Mouse (Mus musculus): ENCODE measurements around the gene Cfap97d1. TPM values are rescaled to one million over a fixed set of nuclear protein-coding genes. Genes with fewer than 3 reads are reported as not detected.

Cfap97d1 gene
- polyA plus RNA-seq, 1 experiment from 2014 or later = not detected

GRCm38 (mm10) chr11:101992411-101992810, 8.3 kb downstream of the Cfap97d1 start:
- no peak overlapping the region for H3K4me3 ChIP-seq (replicated peaks)
- no peaks in the 10 kb centered on the region for H3K36me3 ChIP-seq
- no peaks in the 10 kb centered on the region for H3K27me3 ChIP-seq (replicated peaks)
- WGBS = 86% methylated on average over 7 of the region's 7 CpGs
- no peaks in the 10 kb centered on the region for H3K9me3 ChIP-seq
- no peak overlapping the region for H3K9ac ChIP-seq
- no peak overlapping the region for H3K27ac ChIP-seq
- H3K4me2 ChIP-seq = no peak overlapping the region
- ATAC-seq (ENCODE audit: insufficient read depth, low FRiP score, low read depth) = no peak
- H3K4me1 ChIP-seq = peaks cover 4% of the 10 kb centered on the region; the same call in 1 of the 2 replicates

DNA sequence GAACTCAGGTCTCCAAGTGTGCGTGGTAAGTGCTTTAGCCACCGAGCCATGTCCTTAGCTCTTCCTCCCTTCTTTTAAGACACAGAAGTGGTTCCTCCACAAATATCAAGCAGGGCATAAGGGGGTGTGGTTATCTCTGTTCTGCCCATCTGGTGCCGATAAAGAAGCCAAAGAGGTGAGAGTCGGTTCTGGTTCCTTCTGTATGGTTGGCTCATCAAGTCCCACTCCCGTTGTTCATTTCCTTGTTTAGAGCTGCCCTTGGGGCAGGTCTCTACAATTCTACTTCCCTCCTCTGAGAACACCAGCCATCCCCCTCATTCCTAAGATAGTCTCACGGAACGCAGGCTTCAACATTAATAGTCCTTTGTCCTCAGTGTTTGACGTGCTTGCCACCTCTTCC, 10.0 kb downstream of the Cfap97d1 start:
- 68% methylated on average over 8 of the region's 8 CpGs for WGBS
- Histone ChIP-seq H3K4me2 (no peak overlapping the region), H3K9ac (no peak overlapping the region), H3K27ac (no peak overlapping the region), H3K27me3 (replicated peaks) (no peaks in the 10 kb centered on the region), H3K36me3 (no peaks in the 10 kb centered on the region), H3K4me1 (peaks cover 4% of the 10 kb centered on the region; the same call in 1 of the 2 replicates), H3K9me3 (no peaks in the 10 kb centered on the region), H3K4me3 (replicated peaks) (no peak overlapping the region)
- ATAC-seq (ENCODE audit: insufficient read depth, low FRiP score, low read depth) = no peak; the same call in 1 of the 2 replicates

- Histone ChIP-seq H3K4me1 (peaks cover 4% of the 10 kb centered on the region; the same call in 1 of the 2 replicates), H3K27ac (no peak overlapping the region), H3K4me3 (replicated peaks) (no peak overlapping the region), H3K27me3 (replicated peaks) (no peaks in the 10 kb centered on the region), H3K9me3 (no peaks in the 10 kb centered on the region), H3K36me3 (no peaks in the 10 kb centered on the region), H3K9ac (no peak overlapping the region), H3K4me2 (no peak overlapping the region)
- 82% methylated on average over 7 of the region's 7 CpGs for WGBS
- no peak for ATAC-seq (ENCODE audit: insufficient read depth, low FRiP score, low read depth)
These were observed 11.9 kb downstream of the Cfap97d1 start for GRCm38 (mm10) chr11:101995938-101996337.

DNA sequence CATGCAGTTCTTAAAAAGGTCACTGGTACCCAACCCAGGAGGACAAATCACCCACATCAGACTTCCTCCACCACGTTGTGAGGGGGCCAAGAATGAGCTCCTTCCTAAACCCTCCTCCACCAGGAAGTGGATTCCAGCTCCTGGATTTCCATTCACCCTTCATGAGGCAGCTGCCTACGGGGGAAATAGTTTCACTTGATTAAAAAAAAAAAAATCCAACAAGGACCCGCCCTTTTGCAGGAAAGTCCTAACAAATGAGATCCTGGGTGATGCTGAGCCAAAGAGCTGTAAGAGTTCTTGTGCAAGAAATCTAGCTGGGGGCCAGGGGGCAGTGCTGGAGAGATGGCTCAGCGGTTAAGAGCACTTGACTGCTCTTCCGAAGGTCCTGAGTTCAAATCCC, 14.2 kb downstream of the Cfap97d1 start:
- H3K4me1 ChIP-seq = peaks cover 4% of the 10 kb centered on the region; the same call in 1 of the 2 replicates
- H3K27ac ChIP-seq = no peak overlapping the region
- no peaks in the 10 kb centered on the region for H3K27me3 ChIP-seq (replicated peaks)
- H3K36me3 ChIP-seq = no peaks in the 10 kb centered on the region
- no peaks in the 10 kb centered on the region for H3K9me3 ChIP-seq
- WGBS = 47% methylated on average over 5 of the region's 5 CpGs
- H3K4me3 ChIP-seq (replicated peaks) = no peak overlapping the region
- no peak for ATAC-seq (ENCODE audit: insufficient read depth, low FRiP score, low read depth)
- H3K4me2 ChIP-seq = no peak overlapping the region
- no peak overlapping the region for H3K9ac ChIP-seq

DNA sequence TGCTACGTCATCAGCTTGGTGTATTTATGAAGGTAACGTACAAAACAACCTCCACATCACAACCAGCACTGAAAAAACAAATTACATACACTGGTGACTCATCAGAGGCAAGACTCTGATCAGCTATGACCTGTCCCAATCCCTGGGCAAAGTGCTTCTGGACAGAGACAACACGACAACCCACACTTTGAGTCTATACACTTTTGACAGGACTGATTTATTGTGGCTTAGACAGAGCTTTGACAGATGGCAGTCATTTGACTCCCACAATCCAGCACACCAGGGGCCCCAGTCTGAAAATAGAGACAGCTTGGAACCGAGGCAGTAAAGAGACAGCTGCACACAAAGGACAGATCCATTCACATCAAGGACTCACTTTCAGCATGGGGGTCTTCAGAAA, 15.4 kb downstream of the Cfap97d1 start:
- Histone ChIP-seq H3K4me2 (no peak overlapping the region), H3K27ac (no peak overlapping the region), H3K9ac (no peak overlapping the region), H3K4me1 (peaks cover 4% of the 10 kb centered on the region; the same call in 1 of the 2 replicates), H3K9me3 (no peaks in the 10 kb centered on the region), H3K27me3 (replicated peaks) (no peaks in the 10 kb centered on the region), H3K4me3 (replicated peaks) (no peak overlapping the region), H3K36me3 (0 out of 2 replicates have a peak, but pooled peaks cover 3% of the 10 kb centered on the region)
- no peak for ATAC-seq (ENCODE audit: insufficient read depth, low FRiP score, low read depth)
- 62% methylated on average over 4 of the region's 4 CpGs for WGBS

- Histone ChIP-seq H3K27me3 (replicated peaks) (no peaks in the 10 kb centered on the region), H3K9me3 (no peaks in the 10 kb centered on the region), H3K4me2 (no peak overlapping the region), H3K36me3 (peaks cover 13% of the 10 kb centered on the region; the same call in 1 of the 2 replicates), H3K9ac (no peak overlapping the region), H3K27ac (no peak overlapping the region), H3K4me3 (replicated peaks) (no peak overlapping the region), H3K4me1 (no peaks in the 10 kb centered on the region)
- ATAC-seq (ENCODE audit: insufficient read depth, low FRiP score, low read depth) = no peak
- WGBS = 87% methylated on average over 8 of the region's 8 CpGs
These were observed 20.2 kb downstream of the Cfap97d1 start for GRCm38 (mm10) chr11:102004251-102004650.

DNA sequence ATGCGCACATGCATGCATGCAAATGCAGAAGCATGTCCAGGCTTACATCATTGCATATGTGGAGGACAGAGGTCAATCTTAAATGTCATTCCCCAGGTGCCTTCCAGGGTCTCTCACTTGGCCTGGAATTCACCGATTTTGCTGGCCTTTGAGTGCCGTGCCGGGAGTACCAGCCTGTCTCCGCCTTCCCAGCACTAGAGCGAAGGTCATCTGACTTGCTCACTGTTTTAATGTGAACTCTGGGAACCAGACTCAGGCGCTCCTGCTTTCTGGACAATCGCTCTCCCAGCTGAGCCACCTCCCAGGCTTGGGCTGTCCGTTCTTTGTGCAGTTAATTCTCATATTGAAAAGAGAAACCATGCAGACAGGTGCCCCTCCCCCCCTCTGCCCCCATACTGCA, 22.2 kb downstream of the Cfap97d1 start:
- Histone ChIP-seq H3K27ac (no peak overlapping the region), H3K4me1 (no peaks in the 10 kb centered on the region), H3K36me3 (peaks cover 13% of the 10 kb centered on the region; the same call in 1 of the 2 replicates), H3K9ac (no peak overlapping the region), H3K4me2 (no peak overlapping the region), H3K4me3 (replicated peaks) (no peak overlapping the region), H3K9me3 (no peaks in the 10 kb centered on the region), H3K27me3 (replicated peaks) (no peaks in the 10 kb centered on the region)
- ATAC-seq (ENCODE audit: insufficient read depth, low FRiP score, low read depth) = no peak
- WGBS = 68% methylated on average over 9 of the region's 9 CpGs

GRCm38 (mm10) chr11:102006688-102007087, 22.6 kb downstream of the Cfap97d1 start:
- Histone ChIP-seq H3K27ac (no peak overlapping the region), H3K4me1 (no peaks in the 10 kb centered on the region), H3K36me3 (peaks cover 13% of the 10 kb centered on the region; the same call in 1 of the 2 replicates), H3K9me3 (no peaks in the 10 kb centered on the region), H3K9ac (no peak overlapping the region), H3K4me3 (replicated peaks) (no peak overlapping the region), H3K27me3 (replicated peaks) (no peaks in the 10 kb centered on the region), H3K4me2 (no peak overlapping the region)
- WGBS = 77% methylated on average over 5 of the region's 5 CpGs
- ATAC-seq (ENCODE audit: insufficient read depth, low FRiP score, low read depth) = no peak

- no peak overlapping the region for H3K9ac ChIP-seq
- H3K4me3 ChIP-seq (replicated peaks) = no peak overlapping the region
- H3K4me2 ChIP-seq = no peak overlapping the region
- no peaks in the 10 kb centered on the region for H3K9me3 ChIP-seq
- H3K4me1 ChIP-seq = no peaks in the 10 kb centered on the region
- no peak overlapping the region for H3K27ac ChIP-seq
- 82% methylated on average over 8 of the region's 8 CpGs for WGBS
- ATAC-seq (ENCODE audit: insufficient read depth, low FRiP score, low read depth) = no peak
- peaks cover 13% of the 10 kb centered on the region; the same call in 1 of the 2 replicates for H3K36me3 ChIP-seq
- no peaks in the 10 kb centered on the region for H3K27me3 ChIP-seq (replicated peaks)
These were observed 24.3 kb downstream of the Cfap97d1 start for GRCm38 (mm10) chr11:102008372-102008771.

DNA sequence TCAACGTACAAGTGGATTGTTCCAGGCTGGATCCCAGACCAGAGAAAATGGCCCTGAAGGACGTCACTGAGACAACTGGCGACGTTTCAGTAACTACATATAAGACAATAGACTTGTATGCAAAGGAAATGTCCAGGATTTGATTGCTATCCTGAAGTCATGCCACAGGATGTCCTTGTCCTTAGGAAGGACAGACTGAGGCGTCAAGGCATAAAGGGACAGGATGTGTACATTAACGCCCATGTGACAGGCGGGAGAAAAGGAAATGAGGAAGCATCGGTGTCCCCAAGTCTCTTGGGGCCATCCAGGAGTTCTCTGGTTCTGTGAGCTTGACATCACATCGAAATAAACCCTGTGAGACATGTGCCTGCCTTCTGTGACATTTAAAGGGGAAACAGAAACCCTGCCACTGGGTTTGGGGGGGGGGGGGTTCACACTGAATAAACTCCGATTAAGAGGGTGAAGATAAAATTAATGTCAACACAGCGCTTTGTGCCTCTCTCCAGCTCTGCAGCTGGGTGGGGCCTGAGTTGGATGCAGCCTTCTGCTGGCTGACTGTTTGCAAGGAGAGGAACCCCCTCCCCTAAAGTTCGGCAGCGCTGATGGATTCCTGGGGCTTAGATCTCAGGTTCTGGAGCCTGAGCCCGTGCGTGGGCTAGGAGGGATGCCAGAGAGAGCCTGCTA, 25.0 kb downstream of the Cfap97d1 start:
- H3K4me1 ChIP-seq = no peaks in the 10 kb centered on the region
- H3K27me3 ChIP-seq (replicated peaks) = no peaks in the 10 kb centered on the region
- 71% methylated on average over 15 of the region's 15 CpGs for WGBS
- H3K4me2 ChIP-seq = no peak overlapping the region
- no peak overlapping the region for H3K9ac ChIP-seq
- H3K36me3 ChIP-seq = peaks cover 13% of the 10 kb centered on the region; the same call in 1 of the 2 replicates
- H3K27ac ChIP-seq = no peak overlapping the region
- ATAC-seq (ENCODE audit: insufficient read depth, low FRiP score, low read depth) = no peak
- H3K4me3 ChIP-seq (replicated peaks) = no peak overlapping the region
- H3K9me3 ChIP-seq = no peaks in the 10 kb centered on the region

DNA sequence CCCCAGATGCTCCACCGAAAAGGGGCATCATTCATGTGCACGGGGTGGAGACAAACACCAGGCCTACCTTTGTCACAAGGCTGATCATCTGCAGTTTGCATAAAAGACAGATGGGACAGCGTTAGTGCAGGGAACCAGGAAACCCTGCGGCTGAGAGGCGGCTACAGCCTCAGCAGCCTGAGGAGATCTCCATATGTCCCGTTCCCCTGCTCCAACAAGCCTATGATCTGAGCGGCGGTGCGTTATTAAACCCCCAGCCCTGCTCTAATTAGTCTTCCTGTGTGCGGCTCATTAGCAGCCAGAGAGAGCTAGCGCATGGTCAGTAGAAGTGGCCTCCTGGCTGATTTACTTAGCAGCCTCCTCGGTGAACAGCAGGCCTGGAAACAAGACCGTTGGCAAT, 26.1 kb downstream of the Cfap97d1 start:
- H3K27ac ChIP-seq = no peak overlapping the region
- no peak overlapping the region for H3K9ac ChIP-seq
- no peaks in the 10 kb centered on the region for H3K27me3 ChIP-seq (replicated peaks)
- 0 out of 2 replicates have a peak, but pooled peaks have one; percentile 21 for ATAC-seq (ENCODE audit: insufficient read depth, low FRiP score, low read depth)
- no peak overlapping the region for H3K4me2 ChIP-seq
- H3K36me3 ChIP-seq = peaks cover 7% of the 10 kb centered on the region; the same call in 1 of the 2 replicates
- H3K9me3 ChIP-seq = no peaks in the 10 kb centered on the region
- WGBS = 80% methylated on average over 13 of the region's 13 CpGs
- no peak overlapping the region for H3K4me3 ChIP-seq (replicated peaks)
- H3K4me1 ChIP-seq = no peaks in the 10 kb centered on the region

- ATAC-seq (ENCODE audit: insufficient read depth, low FRiP score, low read depth) = no peak
- 69% methylated on average over 8 of the region's 8 CpGs for WGBS
- no peaks in the 10 kb centered on the region for H3K9me3 ChIP-seq
- H3K27ac ChIP-seq = no peak overlapping the region
- no peak overlapping the region for H3K4me2 ChIP-seq
- no peak overlapping the region for H3K4me3 ChIP-seq (replicated peaks)
- H3K9ac ChIP-seq = no peak overlapping the region
- no peaks in the 10 kb centered on the region for H3K27me3 ChIP-seq (replicated peaks)
- no peaks in the 10 kb centered on the region for H3K4me1 ChIP-seq
- peaks cover 7% of the 10 kb centered on the region; the same call in 1 of the 2 replicates for H3K36me3 ChIP-seq
These were observed 27.4 kb downstream of the Cfap97d1 start for GRCm38 (mm10) chr11:102011510-102011909.
